Mouse (Mus musculus): Measurements from ENCODE around the gene Timp1. TPM values are rescaled to one million over a fixed set of nuclear protein-coding genes. Genes with fewer than 3 reads are reported as not detected.

The Timp1 gene
- polyA plus RNA-seq (2011; ENCODE audit: insufficient read depth, insufficient read length, low read depth, missing spikeins): 34.6 and 40.8 TPM in 2 replicates

- peaks cover 2% of the 10 kb centered on the region for H3K4me1 ChIP-seq (ENCODE audit: control insufficient read depth, insufficient read depth, low read length)
- H3K27ac ChIP-seq (ENCODE audit: insufficient read depth, low read length): peak within 1 kb of the TSS; percentile 52; the same call in 1 of the 2 replicates
- no peaks in the 10 kb centered on the region; the same call in 1 of the 2 replicates for H3K36me3 ChIP-seq (ENCODE audit: control insufficient read depth, insufficient read depth, low read length, poor library complexity, severe bottlenecking)
- TF ChIP-seq CTCF (IDR thresholded peaks at IDR 0.05; ENCODE audit: low read depth, low read length) (peak; percentile 17), POLR2A (IDR thresholded peaks at IDR 0.05; ENCODE audit: insufficient read depth, low read length) (no peak)
- no peaks in the 10 kb centered on the region for H3K9me3 ChIP-seq (replicated peaks; ENCODE audit: control insufficient read depth, insufficient read depth, low read length, poor library complexity, severe bottlenecking)
- H3K4me3 ChIP-seq (ENCODE audit: low read depth, low read length): peak within 1 kb of the TSS; percentile 77
- H3K27me3 ChIP-seq (ENCODE audit: control insufficient read depth, insufficient read depth, low read length, poor library complexity, severe bottlenecking): no peaks in the 10 kb centered on the region
- peak within 1 kb of the TSS; percentile 59 for H3K9ac ChIP-seq (ENCODE audit: low read depth, poor library complexity, severe bottlenecking)
Observed at GRCm38 (mm10) chrX:20869962-20870513, at the start of gene Timp1. TSS of gene Timp1 (plus strand) at chrX:20870166.

- no peaks in the 10 kb centered on the region for H3K4me1 ChIP-seq (ENCODE audit: control insufficient read depth, insufficient read depth, low read length)
- no peak overlapping the region for H3K27ac ChIP-seq (ENCODE audit: insufficient read depth, low read length)
- no peaks in the 10 kb centered on the region for H3K27me3 ChIP-seq (ENCODE audit: control insufficient read depth, insufficient read depth, low read length, poor library complexity, severe bottlenecking)
- no peaks in the 10 kb centered on the region for H3K9me3 ChIP-seq (replicated peaks; ENCODE audit: control insufficient read depth, insufficient read depth, low read length, poor library complexity, severe bottlenecking)
- H3K9ac ChIP-seq (ENCODE audit: low read depth, poor library complexity, severe bottlenecking): no peak overlapping the region
- no peak overlapping the region for H3K4me3 ChIP-seq (ENCODE audit: low read depth, low read length)
- H3K36me3 ChIP-seq (ENCODE audit: control insufficient read depth, insufficient read depth, low read length, poor library complexity, severe bottlenecking): no peaks in the 10 kb centered on the region
- TF ChIP-seq POLR2A (IDR thresholded peaks at IDR 0.05; ENCODE audit: insufficient read depth, low read length) (no peak), CTCF (IDR thresholded peaks at IDR 0.05; ENCODE audit: low read depth, low read length) (peak; percentile 14)
Observed at GRCm38 (mm10) chrX:20828934-20829333, 41.0 kb upstream of the Timp1 start.

GRCm38 (mm10) chrX:20847232-20847631 lies 22.7 kb upstream of the Timp1 start:
- Histone ChIP-seq H3K4me3 (ENCODE audit: low read depth, low read length) (no peak overlapping the region), H3K9me3 (replicated peaks; ENCODE audit: control insufficient read depth, insufficient read depth, low read length, poor library complexity, severe bottlenecking) (no peaks in the 10 kb centered on the region), H3K36me3 (ENCODE audit: control insufficient read depth, insufficient read depth, low read length, poor library complexity, severe bottlenecking) (peaks cover 9% of the 10 kb centered on the region), H3K27ac (ENCODE audit: insufficient read depth, low read length) (no peak overlapping the region), H3K9ac (ENCODE audit: low read depth, poor library complexity, severe bottlenecking) (no peak overlapping the region), H3K27me3 (ENCODE audit: control insufficient read depth, insufficient read depth, low read length, poor library complexity, severe bottlenecking) (no peaks in the 10 kb centered on the region), H3K4me1 (ENCODE audit: control insufficient read depth, insufficient read depth, low read length) (no peaks in the 10 kb centered on the region)
- TF ChIP-seq EP300 (IDR thresholded peaks at IDR 0.05; ENCODE audit: insufficient read depth, low read depth, low read length) (no peak), POLR2A (IDR thresholded peaks at IDR 0.05; ENCODE audit: insufficient read depth, low read length) (no peak), CTCF (IDR thresholded peaks at IDR 0.05; ENCODE audit: low read depth, low read length) (no peak)

GRCm38 (mm10) chrX:20847816-20848215 lies 22.1 kb upstream of the Timp1 start:
- H3K9ac ChIP-seq (ENCODE audit: low read depth, poor library complexity, severe bottlenecking): no peak overlapping the region
- TF ChIP-seq CTCF (IDR thresholded peaks at IDR 0.05; ENCODE audit: low read depth, low read length) (no peak), POLR2A (IDR thresholded peaks at IDR 0.05; ENCODE audit: insufficient read depth, low read length) (no peak), EP300 (IDR thresholded peaks at IDR 0.05; ENCODE audit: insufficient read depth, low read depth, low read length) (no peak)
- no peaks in the 10 kb centered on the region for H3K9me3 ChIP-seq (replicated peaks; ENCODE audit: control insufficient read depth, insufficient read depth, low read length, poor library complexity, severe bottlenecking)
- peaks cover 9% of the 10 kb centered on the region for H3K36me3 ChIP-seq (ENCODE audit: control insufficient read depth, insufficient read depth, low read length, poor library complexity, severe bottlenecking)
- H3K27me3 ChIP-seq (ENCODE audit: control insufficient read depth, insufficient read depth, low read length, poor library complexity, severe bottlenecking): no peaks in the 10 kb centered on the region
- H3K27ac ChIP-seq (ENCODE audit: insufficient read depth, low read length): no peak overlapping the region
- H3K4me1 ChIP-seq (ENCODE audit: control insufficient read depth, insufficient read depth, low read length): no peaks in the 10 kb centered on the region
- no peak overlapping the region for H3K4me3 ChIP-seq (ENCODE audit: low read depth, low read length)

GRCm38 (mm10) chrX:20848256-20848984 lies 21.5 kb upstream of the Timp1 start:
- Histone ChIP-seq H3K4me3 (ENCODE audit: low read depth, low read length) (peak overlapping the region; percentile 95), H3K9me3 (replicated peaks; ENCODE audit: control insufficient read depth, insufficient read depth, low read length, poor library complexity, severe bottlenecking) (no peaks in the 10 kb centered on the region), H3K36me3 (ENCODE audit: control insufficient read depth, insufficient read depth, low read length, poor library complexity, severe bottlenecking) (peaks cover 13% of the 10 kb centered on the region), H3K27ac (ENCODE audit: insufficient read depth, low read length) (no peak overlapping the region), H3K4me1 (ENCODE audit: control insufficient read depth, insufficient read depth, low read length) (no peaks in the 10 kb centered on the region), H3K27me3 (ENCODE audit: control insufficient read depth, insufficient read depth, low read length, poor library complexity, severe bottlenecking) (no peaks in the 10 kb centered on the region), H3K9ac (ENCODE audit: low read depth, poor library complexity, severe bottlenecking) (peak overlapping the region; percentile 49)
- no peak for TF ChIP-seq EP300 (IDR thresholded peaks at IDR 0.05; ENCODE audit: insufficient read depth, low read depth, low read length)
- TF ChIP-seq POLR2A (IDR thresholded peaks at IDR 0.05; ENCODE audit: insufficient read depth, low read length): peak; percentile 23

- H3K27ac ChIP-seq (ENCODE audit: insufficient read depth, low read length): no peak overlapping the region
- no peaks in the 10 kb centered on the region for H3K27me3 ChIP-seq (ENCODE audit: control insufficient read depth, insufficient read depth, low read length, poor library complexity, severe bottlenecking)
- H3K4me1 ChIP-seq (ENCODE audit: control insufficient read depth, insufficient read depth, low read length): no peaks in the 10 kb centered on the region
- H3K9ac ChIP-seq (ENCODE audit: low read depth, poor library complexity, severe bottlenecking): no peak overlapping the region
- H3K9me3 ChIP-seq (replicated peaks; ENCODE audit: control insufficient read depth, insufficient read depth, low read length, poor library complexity, severe bottlenecking): no peaks in the 10 kb centered on the region
- peaks cover 24% of the 10 kb centered on the region for H3K36me3 ChIP-seq (ENCODE audit: control insufficient read depth, insufficient read depth, low read length, poor library complexity, severe bottlenecking)
- no peak for TF ChIP-seq EP300 (IDR thresholded peaks at IDR 0.05; ENCODE audit: insufficient read depth, low read depth, low read length)
- H3K4me3 ChIP-seq (ENCODE audit: low read depth, low read length): no peak overlapping the region
Observed at GRCm38 (mm10) chrX:20853794-20854193, 16.2 kb upstream of the Timp1 start.
